Mouse (Mus musculus) lung, postnatal 0 days (tissue): ENCODE data around the gene Homer1. TPM values are rescaled to one million over a fixed set of nuclear protein-coding genes. Genes with fewer than 3 reads are reported as not detected.

Experiments used
- ATAC-seq: fragments of 200-750 bp; cut with Nextera tagmentation; 2 replicates; pipeline ENCODE4 v1.8.0; 2017; ENCODE audit warnings: moderate library complexity
- DNase-seq: peaks from one replicate; pipeline ENCODE4 v3.0.0-alpha.2; 2016; ENCODE audit warnings: low spot score
- H3K27ac ChIP-seq: fragments of 300-500 bp; sonication (generic); 2 replicates; pipeline ENCODE4 v1.5.1; 2014; ENCODE audit warnings: antibody characterized with exemption, mild to moderate bottlenecking, low read length, mixed read lengths
- H3K27me3 ChIP-seq: fragments of 300-500 bp; sonication (generic); replicated peaks from 2 replicates; pipeline ENCODE4 v1.6.1; 2014; ENCODE audit warnings: low read length, mixed read lengths; ENCODE audit not compliant: insufficient read depth
- H3K36me3 ChIP-seq: fragments of 300-500 bp; sonication (generic); 2 replicates; pipeline ENCODE4 v1.6.1; 2014; ENCODE audit warnings: low read length, mixed read lengths; ENCODE audit not compliant: insufficient read depth
- H3K4me1 ChIP-seq: fragments of 300-500 bp; sonication (generic); 2 replicates; pipeline ENCODE4 v1.6.1; 2014; ENCODE audit warnings: antibody characterized with exemption, low read depth, low read length, mixed read lengths; ENCODE audit not compliant: insufficient read depth
- H3K4me2 ChIP-seq: fragments of 300-500 bp; sonication (generic); replicated peaks from 2 replicates; pipeline ENCODE4 v1.6.1; 2014; ENCODE audit warnings: low read depth, mild to moderate bottlenecking, low read length, moderate library complexity, mixed read lengths
- H3K4me3 ChIP-seq: fragments of 300-500 bp; sonication (generic); 2 replicates; pipeline ENCODE4 v1.5.1; 2014; ENCODE audit warnings: low read depth, low read length
- H3K9ac ChIP-seq: fragments of 300-500 bp; sonication (generic); replicated peaks from 2 replicates; pipeline ENCODE4 v1.6.1; 2014; ENCODE audit warnings: low read depth, mild to moderate bottlenecking
- H3K9me3 ChIP-seq: fragments of 300-500 bp; sonication (generic); 2 replicates; pipeline ENCODE4 v1.6.1; 2016; ENCODE audit warnings: low read length, mixed read lengths
- CTCF ChIP-seq: IDR thresholded peaks from 2 replicates; pipeline ENCODE4 v1.5.1; 2016; ENCODE audit warnings: antibody characterized with exemption, mild to moderate bottlenecking
- EP300 ChIP-seq: IDR thresholded peaks from 2 replicates; pipeline ENCODE4 v1.6.1; 2016; ENCODE audit warnings: antibody characterized with exemption, mild to moderate bottlenecking, control low read depth
- WGBS: fragments of 180-500 bp; shearing (Covaris S2); extraction: QIAGEN DNeasy Blood & Tissue Kit; methylation state at CpG from one replicate; pipeline ENCODE4 v1.1.7; 2014; 5-methylcytosine and 5-hydroxymethylcytosine counted together
- polyA plus RNA-seq: library from polyadenylated mRNA; unstranded; fragments of >200 nt; fragmentation: Nextera tagmentation; extraction: Ambion mirVana; gene quantifications from 2 replicates; pipeline ENCODE4 v1.2.1, GENCODE M21; 2015

The Homer1 gene
- polyA plus RNA-seq, 1 experiment from 2014 or later: 2.3 TPM

- H3K4me2 ChIP-seq: peak overlapping the region; percentile 97
- no peak for DNase-seq
- WGBS: 13% methylated on average over 19 of the region's 19 CpGs
- TF ChIP-seq CTCF (peak; percentile 22; the same call in 1 of the 2 replicates), EP300 (no peak)
- peak overlapping the region; percentile 58; the same call in 1 of the 2 replicates for H3K9ac ChIP-seq
- H3K27ac ChIP-seq: peak overlapping the region; percentile 92
- peak; percentile 25 for ATAC-seq
- H3K36me3 ChIP-seq: no peaks in the 10 kb centered on the region
- H3K4me3 ChIP-seq: peak overlapping the region; percentile 94
- no peaks in the 10 kb centered on the region; the same call in 1 of the 2 replicates for H3K4me1 ChIP-seq
- H3K27me3 ChIP-seq: no peaks in the 10 kb centered on the region
- H3K9me3 ChIP-seq: no peaks in the 10 kb centered on the region
Observed at GRCm38 (mm10) chr13:93302846-93303562, 3.6 kb downstream of the Homer1 start.

GRCm38 (mm10) chr13:93303563-93304250, 4.3 kb downstream of the Homer1 start:
- ATAC-seq (peak; percentile 95), DNase-seq (peak; percentile 97)
- under 1% methylated on average over 46 of the region's 90 CpGs for WGBS
- Histone ChIP-seq H3K4me2 (peak overlapping the region; percentile 97), H3K9me3 (no peaks in the 10 kb centered on the region), H3K4me1 (no peaks in the 10 kb centered on the region; the same call in 1 of the 2 replicates), H3K9ac (peak overlapping the region; percentile 58), H3K27me3 (no peaks in the 10 kb centered on the region), H3K27ac (peak overlapping the region; percentile 92), H3K36me3 (no peaks in the 10 kb centered on the region), H3K4me3 (peak overlapping the region; percentile 94)
- TF ChIP-seq CTCF (peak; percentile 61), EP300 (no peak)

GRCm38 (mm10) chr13:93304251-93305001, 5.0 kb downstream of the Homer1 start:
- H3K9ac ChIP-seq: peak overlapping the region; percentile 58
- peak; percentile 36 for ATAC-seq
- TF ChIP-seq CTCF (no peak), EP300 (no peak)
- peak; percentile 55 for DNase-seq
- H3K4me3 ChIP-seq: peak overlapping the region; percentile 94
- no peaks in the 10 kb centered on the region; the same call in 1 of the 2 replicates for H3K4me1 ChIP-seq
- peak overlapping the region; percentile 92 for H3K27ac ChIP-seq
- under 1% methylated on average over 28 of the region's 64 CpGs for WGBS
- H3K36me3 ChIP-seq: no peaks in the 10 kb centered on the region
- no peaks in the 10 kb centered on the region for H3K27me3 ChIP-seq
- H3K4me2 ChIP-seq: peak overlapping the region; percentile 97
- no peaks in the 10 kb centered on the region for H3K9me3 ChIP-seq

- ATAC-seq (no peak), DNase-seq (peak; percentile 11)
- WGBS: 6% methylated on average over 7 of the region's 7 CpGs
- TF ChIP-seq EP300 (no peak), CTCF (no peak)
- H3K36me3 ChIP-seq: no peaks in the 10 kb centered on the region
- H3K4me3 ChIP-seq: peak overlapping the region; percentile 94
- H3K27me3 ChIP-seq: no peaks in the 10 kb centered on the region
- no peak overlapping the region for H3K9ac ChIP-seq
- H3K27ac ChIP-seq: no peak overlapping the region
- H3K4me2 ChIP-seq: peak overlapping the region; percentile 97
- H3K9me3 ChIP-seq: no peaks in the 10 kb centered on the region
- no peaks in the 10 kb centered on the region; the same call in 1 of the 2 replicates for H3K4me1 ChIP-seq
Observed at GRCm38 (mm10) chr13:93305149-93305548, 5.7 kb downstream of the Homer1 start.

GRCm38 (mm10) chr13:93305636-93306035, 6.2 kb downstream of the Homer1 start:
- Histone ChIP-seq H3K9me3 (no peaks in the 10 kb centered on the region), H3K27ac (no peak overlapping the region), H3K4me2 (peak overlapping the region; percentile 97), H3K4me1 (no peaks in the 10 kb centered on the region; the same call in 1 of the 2 replicates), H3K27me3 (no peaks in the 10 kb centered on the region), H3K9ac (no peak overlapping the region), H3K36me3 (no peaks in the 10 kb centered on the region), H3K4me3 (peak overlapping the region; percentile 94; the same call in 1 of the 2 replicates)
- TF ChIP-seq CTCF: no peak
- no peak for TF ChIP-seq EP300
- 21% methylated on average over 7 of the region's 7 CpGs for WGBS
- ATAC-seq (no peak), DNase-seq (no peak)

GRCm38 (mm10) chr13:93306545-93306944, 7.1 kb downstream of the Homer1 start:
- no peak for DNase-seq
- H3K9ac ChIP-seq: no peak overlapping the region
- no peaks in the 10 kb centered on the region; the same call in 1 of the 2 replicates for H3K4me1 ChIP-seq
- H3K9me3 ChIP-seq: no peaks in the 10 kb centered on the region
- H3K4me3 ChIP-seq: no peak overlapping the region
- TF ChIP-seq CTCF (no peak), EP300 (no peak)
- H3K4me2 ChIP-seq: no peak overlapping the region
- ATAC-seq: no peak
- no peaks in the 10 kb centered on the region for H3K27me3 ChIP-seq
- no peaks in the 10 kb centered on the region for H3K36me3 ChIP-seq
- 64% methylated on average over 3 of the region's 3 CpGs for WGBS
- no peak overlapping the region for H3K27ac ChIP-seq
